14 mouse cellular contexts compared by ENCODE assay signal in genomic region chr3:53477468-53477867, GRCm38 (mm10). TPM values are rescaled to one million over a fixed set of nuclear protein-coding genes. Genes with fewer than 3 reads are reported as not detected.
DNase-seq lines count a peak whose midpoint lies in the region; ATAC-seq and TF ChIP-seq lines count a peak whose summit lies in the region.
"Had no signal": no experiment of that assay in that cellular context is flagged by ENCODE, and none has a peak within 500 bp of the region (broad histone marks: within the 10 kb centered on the region; RNA-seq: fewer than 3 reads in every experiment).

No protein-coding gene starts in this region.

- no peaks in the 10 kb centered on the region for H3K27me3 ChIP-seq in hindbrain, postnatal 0 days (ENCODE audit: insufficient read depth, low read length)
- H3K27me3 ChIP-seq in hindbrain, embryonic 13.5 days, result no peaks in the 10 kb centered on the region
- H3K27me3 ChIP-seq in kidney, postnatal 0 days (ENCODE audit: insufficient read depth, low read length), result no peaks in the 10 kb centered on the region
- H3K27me3 ChIP-seq: embryonic facial prominence, embryonic 15.5 days had no signal

- H3K27ac ChIP-seq in hindbrain, postnatal 0 days, result no peak overlapping the region
- no peak overlapping the region for H3K27ac ChIP-seq in hindbrain, embryonic 13.5 days
- H3K27ac ChIP-seq in gastrocnemius, adult 2 months, result peak overlapping the region; percentile 63
- H3K27ac ChIP-seq in kidney, postnatal 0 days, result no peak overlapping the region
- H3K27ac ChIP-seq: embryonic facial prominence, embryonic 15.5 days; hindbrain, embryonic 14.5 days had no signal

- no peak for TF ChIP-seq CTCF in hindbrain, postnatal 0 days (IDR thresholded peaks at IDR 0.05; ENCODE audit: low read depth)
- TF ChIP-seq CTCF in gastrocnemius, adult 2 months (IDR thresholded peaks at IDR 0.05), result no peak
- TF ChIP-seq CTCF in kidney, postnatal 0 days (IDR thresholded peaks at IDR 0.05; ENCODE audit: low read depth), result no peak

- peaks cover 58% of the 10 kb centered on the region for H3K36me3 ChIP-seq in hindbrain, postnatal 0 days (ENCODE audit: insufficient read depth, low read length)
- H3K36me3 ChIP-seq in hindbrain, embryonic 13.5 days, result peaks cover 90% of the 10 kb centered on the region
- peaks cover 61% of the 10 kb centered on the region for H3K36me3 ChIP-seq in kidney, postnatal 0 days (ENCODE audit: insufficient read depth, low read length)

- H3K4me3 ChIP-seq in hindbrain, postnatal 0 days (ENCODE audit: low read length), result no peak overlapping the region
- no peak overlapping the region for H3K4me3 ChIP-seq in hindbrain, embryonic 13.5 days
- H3K4me3 ChIP-seq in gastrocnemius, adult 2 months, result no peak overlapping the region; the same call in 1 of the 2 replicates
- H3K4me3 ChIP-seq in kidney, postnatal 0 days (replicated peaks; ENCODE audit: low read depth, low read length), result no peak overlapping the region
- H3K4me3 ChIP-seq: embryonic facial prominence, embryonic 15.5 days had no signal

- H3K4me2 ChIP-seq in hindbrain, postnatal 0 days (ENCODE audit: low read depth, low read length), result no peak overlapping the region
- no peak overlapping the region for H3K4me2 ChIP-seq in hindbrain, embryonic 13.5 days
- H3K4me2 ChIP-seq in kidney, postnatal 0 days (ENCODE audit: low read length), result no peak overlapping the region
- H3K4me2 ChIP-seq: embryonic facial prominence, embryonic 15.5 days; hindbrain, embryonic 14.5 days had no signal

- peak; percentile 50 for ATAC-seq in hindbrain, postnatal 0 days
- no peak for ATAC-seq in hindbrain, embryonic 13.5 days (ENCODE audit: low FRiP score)
- ATAC-seq in kidney, postnatal 0 days (replicated peaks; ENCODE audit: low FRiP score, low read depth), result peak; percentile 13; the same call in 1 of the 2 replicates
- ATAC-seq in activated CD4-positive, CD25-positive, alpha-beta regulatory T cell, adult 4 months, result no peak
- ATAC-seq: CD4-positive, CD25-positive, alpha-beta regulatory T cell, adult 4 months; liver, postnatal 0 days had no signal

- no peaks in the 10 kb centered on the region for H3K9me3 ChIP-seq in hindbrain, postnatal 0 days (ENCODE audit: low read length)
- no peaks in the 10 kb centered on the region for H3K9me3 ChIP-seq in hindbrain, embryonic 13.5 days
- H3K9me3 ChIP-seq in kidney, postnatal 0 days (replicated peaks; ENCODE audit: low read length), result no peaks in the 10 kb centered on the region
- H3K9me3 ChIP-seq: embryonic facial prominence, embryonic 15.5 days had no signal

- H3K4me1 ChIP-seq in hindbrain, postnatal 0 days (ENCODE audit: insufficient read depth, low read length), result no peaks in the 10 kb centered on the region
- H3K4me1 ChIP-seq in hindbrain, embryonic 13.5 days (replicated peaks), result no peaks in the 10 kb centered on the region
- no peaks in the 10 kb centered on the region for H3K4me1 ChIP-seq in kidney, postnatal 0 days (replicated peaks; ENCODE audit: insufficient read depth, low read length)
- H3K4me1 ChIP-seq: embryonic facial prominence, embryonic 15.5 days had no signal

- peak; percentile 47 for DNase-seq in hindbrain, postnatal 0 days (ENCODE audit: low spot score)
- peak; percentile 36 to 46 for DNase-seq in cerebellum, adult 18-20 months
- DNase-seq in gastrocnemius, adult 2 months, result peak; percentile 83
- no peak for DNase-seq in kidney, postnatal 0 days (ENCODE audit: low spot score)
- DNase-seq in urinary bladder, postnatal 36 days (ENCODE audit: low spot score in 2 of 2), result no peak
- no peak for DNase-seq in heart, adult 8-10 months (ENCODE audit: low spot score)
- DNase-seq: liver, postnatal 0 days; midbrain, embryonic 14.5 days had no signal

- 64% methylated on average over 17 of the region's 17 CpGs for WGBS in hindbrain, postnatal 0 days
- 90% methylated on average over 17 of the region's 17 CpGs for WGBS in hindbrain, embryonic 13.5 days
- 48% methylated on average over 17 of the region's 17 CpGs for WGBS in kidney, postnatal 0 days

- H3K9ac ChIP-seq in hindbrain, postnatal 0 days (replicated peaks; ENCODE audit: low read length), result no peak overlapping the region
- no peak overlapping the region for H3K9ac ChIP-seq in hindbrain, embryonic 13.5 days
- no peak overlapping the region for H3K9ac ChIP-seq in kidney, postnatal 0 days (ENCODE audit: low read depth, low read length)
- H3K9ac ChIP-seq: embryonic facial prominence, embryonic 15.5 days; hindbrain, embryonic 14.5 days; liver, postnatal 0 days had no signal

- intact Hi-C loops in gastrocnemius, adult 2 months (cut with DNase I), result no loop called here

RNA-seq across cellular contexts. Expression of gene Stoml3, which starts 11.0 kb away (rescaled TPM):
- 0.07 TPM in 1 of 2 replicates, not detected in the other for total RNA-seq in hindbrain, postnatal 0 days (2014; rRNA removed)
- not detected in 2 replicates for polyA plus RNA-seq in hindbrain, postnatal 0 days (2015; fragmentation: Nextera tagmentation; extraction: Ambion mirVana)
- not detected in 2 replicates for polyA plus RNA-seq in hindbrain, embryonic 13.5 days (2015; fragmentation: Nextera tagmentation; extraction: Ambion mirVana)
- not detected for total RNA-seq in gastrocnemius, adult 2 months (2021)
- 0.10 TPM in 1 of 2 replicates, not detected in the other for polyA plus RNA-seq in kidney, postnatal 0 days (2015; fragmentation: Nextera tagmentation; extraction: Ambion mirVana)
- polyA plus RNA-seq in activated CD4-positive, CD25-positive, alpha-beta regulatory T cell, adult 4 months (2017; shearing (Covaris generic)), result not detected
- not detected for total RNA-seq in heart, adult 8-10 months (2022)
- polyA plus RNA-seq: CD4-positive, CD25-positive, alpha-beta regulatory T cell, adult 4 months; hindbrain, embryonic 14.5 days; liver, postnatal 0 days; midbrain, embryonic 14.5 days; stomach, embryonic 14.5 days had no signal

RNA-seq across cellular contexts. Expression of gene Proser1, which starts 14.0 kb away (rescaled TPM):
- total RNA-seq in hindbrain, postnatal 0 days (2014; rRNA removed), result 8.4 and 10.4 TPM in 2 replicates
- 14.7 and 14.8 TPM in 2 replicates for polyA plus RNA-seq in hindbrain, postnatal 0 days (2015; fragmentation: Nextera tagmentation; extraction: Ambion mirVana)
- 24.8 and 27.5 TPM in 2 replicates for polyA plus RNA-seq in hindbrain, embryonic 13.5 days (2015; fragmentation: Nextera tagmentation; extraction: Ambion mirVana)
- total RNA-seq in gastrocnemius, adult 2 months (2021), result 1 to 10 TPM; 7.0 to 7.4 TPM
- 14.8 and 15.8 TPM in 2 replicates for polyA plus RNA-seq in kidney, postnatal 0 days (2015; fragmentation: Nextera tagmentation; extraction: Ambion mirVana)
- polyA plus RNA-seq in activated CD4-positive, CD25-positive, alpha-beta regulatory T cell, adult 4 months (2017; shearing (Covaris generic)), result 1 to 10 TPM; 8.7 to 8.8 TPM
- 10 to 100 TPM in 1 of 4 experiments, 1 to 10 TPM in 3; 5.7 to 10.8 (median 8.0) TPM for total RNA-seq in heart, adult 8-10 months (2022)

RNA-seq across cellular contexts. Expression of gene Nhlrc3, which starts 14.3 kb away (rescaled TPM):
- total RNA-seq in hindbrain, postnatal 0 days (2014; rRNA removed), result 13.5 and 14.4 TPM in 2 replicates
- polyA plus RNA-seq in hindbrain, postnatal 0 days (2015; fragmentation: Nextera tagmentation; extraction: Ambion mirVana), result 6.6 and 7.5 TPM in 2 replicates
- polyA plus RNA-seq in hindbrain, embryonic 13.5 days (2015; fragmentation: Nextera tagmentation; extraction: Ambion mirVana), result 9.4 and 10.2 TPM in 2 replicates
- total RNA-seq in gastrocnemius, adult 2 months (2021), result 1 to 10 TPM; 2.1 to 2.9 TPM
- polyA plus RNA-seq in kidney, postnatal 0 days (2015; fragmentation: Nextera tagmentation; extraction: Ambion mirVana), result 8.3 and 10.4 TPM in 2 replicates
- 10 to 100 TPM; 10.1 to 11.8 TPM for polyA plus RNA-seq in activated CD4-positive, CD25-positive, alpha-beta regulatory T cell, adult 4 months (2017; shearing (Covaris generic))
- total RNA-seq in heart, adult 8-10 months (2022), result 1 to 10 TPM; 4.4 to 7.4 (median 5.6) TPM

Comparison
In these comparisons a context has a peak if more than half of its experiments do, and no peak if none do; other contexts are left out.
1. ATAC-seq: peak in hindbrain, postnatal 0 days (single experiment) and kidney, postnatal 0 days (single experiment); none in hindbrain, embryonic 13.5 days (single experiment) and activated CD4-positive, CD25-positive, alpha-beta regulatory T cell, adult 4 months (single experiment).
2. DNase-seq: peak in hindbrain, postnatal 0 days (single experiment), cerebellum, adult 18-20 months (2 of 2) and gastrocnemius, adult 2 months (single experiment); none in kidney, postnatal 0 days (single experiment), urinary bladder, postnatal 36 days (0 of 2) and heart, adult 8-10 months (single experiment).